Mouse (Mus musculus): Measurements from ENCODE around the gene Catsper4.

DNA sequence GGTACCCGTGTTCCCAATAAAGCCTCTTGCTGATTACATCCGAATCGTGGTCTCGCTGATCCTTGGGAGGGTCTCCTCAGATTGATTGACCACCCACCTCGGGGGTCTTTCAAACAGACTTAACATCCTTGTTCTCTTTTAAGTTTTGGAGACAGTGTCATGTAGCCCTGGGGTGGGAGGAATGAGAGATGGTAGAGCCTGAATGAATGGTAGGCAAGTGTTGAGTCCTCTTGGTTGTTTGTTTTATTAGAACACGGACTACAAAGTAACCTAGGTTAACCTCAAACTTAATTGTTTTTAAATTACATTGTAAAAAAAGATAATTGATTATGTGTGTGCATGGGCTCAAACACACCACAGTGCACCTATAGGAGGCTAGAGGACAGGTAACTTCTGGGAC lies 62.6 kb downstream of the Catsper4 start:
- TF ChIP-seq CTCF (IDR thresholded peaks at IDR 0.05; ENCODE audit: low read depth) (no peak), EP300 (IDR thresholded peaks at IDR 0.05; ENCODE audit: low read depth) (no peak)

All from liver, embryonic 14.5 days (tissue).